Mouse (Mus musculus) ovary, postnatal 36 days (tissue): ENCODE results near the gene Tagln3.

Experiments
- DNase-seq: peaks from one replicate; pipeline ENCODE4 v3.0.0; 2022; ENCODE audit warnings: low spot score, mixed read lengths

The Tagln3 gene

GRCm38 (mm10) chr16:45720022-45720630 lies 4.3 kb downstream of the Tagln3 start:
- no peak for DNase-seq

- DNase-seq: no peak
These were observed 6.1 kb downstream of the Tagln3 start for GRCm38 (mm10) chr16:45718296-45718695.

DNA sequence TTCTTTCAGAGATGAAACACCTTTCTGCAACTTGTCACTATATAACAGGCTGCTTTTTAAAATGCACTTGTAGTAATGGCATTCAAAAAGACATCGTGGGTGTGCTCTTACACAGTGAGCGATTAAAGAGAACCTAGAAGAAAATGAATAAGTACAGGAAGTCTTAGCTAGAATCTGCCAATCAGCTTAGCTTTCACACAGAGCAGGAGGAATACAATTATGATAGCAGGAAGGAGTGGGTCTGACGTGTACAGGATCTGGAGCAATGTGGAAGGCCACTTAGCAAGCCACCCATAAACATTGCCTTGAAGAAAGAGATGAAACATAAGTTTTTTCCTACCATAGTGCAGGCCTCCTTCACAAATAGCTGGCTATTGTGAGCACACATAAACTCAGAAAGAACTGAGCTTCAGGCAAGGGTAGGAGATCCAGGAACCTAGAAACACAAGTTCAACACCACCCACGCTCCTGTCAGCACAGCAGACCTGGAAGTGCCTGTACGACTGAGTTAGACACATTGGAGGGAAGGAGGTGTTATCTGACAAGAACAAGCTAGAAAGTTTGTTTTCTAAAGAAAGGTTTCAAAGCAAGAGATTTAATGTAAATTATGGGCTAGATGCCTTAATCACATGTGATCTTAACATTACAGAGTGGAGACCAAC lies 9.8 kb downstream of the Tagln3 start:
- DNase-seq: no peak

DNA sequence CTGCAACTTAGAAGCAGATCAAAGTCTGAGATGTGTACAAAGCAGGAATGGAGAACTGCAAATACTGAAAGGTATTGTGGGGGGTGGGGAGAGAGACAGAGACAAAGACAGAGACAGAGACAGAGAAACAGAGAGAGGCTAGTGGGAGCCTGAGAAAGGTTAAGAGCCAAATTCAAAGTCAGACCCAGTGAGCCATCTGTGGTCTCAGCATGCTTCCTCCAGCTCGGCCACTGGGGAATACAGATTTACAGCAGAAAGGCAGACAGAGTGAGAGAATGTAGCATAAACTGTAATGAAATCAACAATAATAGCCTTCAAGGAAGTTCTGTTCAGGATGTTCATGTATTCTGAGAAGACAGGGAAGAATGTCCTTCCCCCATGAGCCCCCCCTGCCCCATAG lies 10.5 kb downstream of the Tagln3 start:
- no peak for DNase-seq

- DNase-seq: no peak
These were observed 11.1 kb downstream of the Tagln3 start for GRCm38 (mm10) chr16:45713261-45713660.

GRCm38 (mm10) chr16:45711263-45711662 lies 13.1 kb downstream of the Tagln3 start:
- no peak for DNase-seq

GRCm38 (mm10) chr16:45699301-45699700 lies 25.1 kb downstream of the Tagln3 start:
- DNase-seq: no peak

GRCm38 (mm10) chr16:45697996-45698395 lies 26.4 kb downstream of the Tagln3 start:
- DNase-seq: no peak

DNA sequence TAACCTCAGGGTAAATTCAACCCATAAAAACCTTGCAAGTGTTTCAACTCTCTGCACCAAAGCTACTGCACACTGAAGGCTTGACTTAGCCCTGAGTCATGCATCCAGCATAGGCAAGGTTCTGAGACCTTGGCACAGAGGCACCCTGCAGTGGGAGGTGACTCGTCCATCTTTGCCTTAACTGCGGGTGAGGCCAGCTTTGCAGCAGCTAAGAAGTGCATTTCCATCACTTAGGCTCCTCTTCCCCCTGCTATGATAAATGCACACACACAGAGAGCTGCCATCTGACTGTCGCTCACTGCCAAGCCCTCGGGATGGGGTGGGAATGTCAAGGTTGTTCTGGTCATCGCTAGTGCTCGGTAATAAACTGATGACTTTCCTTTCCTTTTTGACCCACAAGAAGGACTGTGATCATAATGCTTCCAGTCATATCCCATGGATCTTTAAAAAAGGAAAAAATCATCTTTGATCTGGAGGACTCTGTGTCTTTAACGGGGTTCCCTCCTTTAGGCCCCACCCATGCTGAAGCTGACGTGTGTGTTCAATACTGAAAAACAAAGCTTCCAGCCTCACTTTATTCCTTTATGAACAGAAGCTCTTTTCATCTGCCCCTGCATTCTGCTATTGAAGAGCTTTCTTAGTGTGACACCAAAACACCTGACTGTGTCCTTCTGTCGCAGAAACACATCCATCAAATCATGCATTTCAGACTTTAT lies 28.8 kb downstream of the Tagln3 start:
- no peak for DNase-seq

- no peak for DNase-seq
These were observed 30.9 kb downstream of the Tagln3 start, which contains the start of gene Tmprss7 for GRCm38 (mm10) chr16:45693558-45693957. Gene Tmprss7, minus strand, starts transcription at chr16:45693658.

DNA sequence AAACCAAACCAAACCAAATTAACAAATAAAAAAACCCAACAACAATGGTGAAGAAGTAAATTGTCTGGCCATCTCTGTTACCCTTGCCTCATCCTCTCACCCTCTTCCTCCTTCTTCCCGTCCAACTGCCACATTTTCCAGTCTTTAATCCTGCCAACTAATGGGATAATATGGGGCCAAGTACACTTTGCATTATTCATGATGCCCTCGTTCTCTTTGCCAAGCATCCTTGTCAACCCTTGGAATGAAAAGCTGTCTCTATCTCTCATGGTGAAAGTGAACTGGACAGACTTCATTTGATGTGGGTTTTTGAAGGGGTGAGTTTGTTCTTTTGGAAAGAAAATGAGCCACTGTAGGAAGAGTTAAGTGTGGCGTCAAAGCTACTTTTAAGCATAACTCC lies 31.6 kb downstream of the Tagln3 start:
- DNase-seq: no peak

GRCm38 (mm10) chr16:45690178-45690577 lies 34.2 kb downstream of the Tagln3 start:
- no peak for DNase-seq

DNA sequence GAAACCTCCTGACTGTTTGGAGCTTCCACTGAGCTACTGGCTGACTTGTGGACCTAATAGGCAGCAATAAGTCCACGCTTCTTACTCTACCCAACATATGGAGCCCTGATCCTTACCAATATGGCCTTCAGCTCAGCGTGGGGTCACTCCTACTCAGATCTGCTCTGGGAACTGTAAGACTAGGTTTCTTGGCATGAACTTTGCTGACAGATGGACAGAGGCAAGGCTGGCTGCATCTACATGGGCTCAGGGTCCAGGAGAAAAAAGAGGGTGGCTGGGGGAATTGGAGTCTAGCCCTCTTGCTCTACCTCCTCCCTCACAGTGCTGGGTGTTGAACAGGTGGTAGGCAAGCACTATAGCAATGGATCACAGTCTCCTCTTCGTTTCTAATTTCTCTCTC lies 37.6 kb downstream of the Tagln3 start:
- no peak for DNase-seq

DNA sequence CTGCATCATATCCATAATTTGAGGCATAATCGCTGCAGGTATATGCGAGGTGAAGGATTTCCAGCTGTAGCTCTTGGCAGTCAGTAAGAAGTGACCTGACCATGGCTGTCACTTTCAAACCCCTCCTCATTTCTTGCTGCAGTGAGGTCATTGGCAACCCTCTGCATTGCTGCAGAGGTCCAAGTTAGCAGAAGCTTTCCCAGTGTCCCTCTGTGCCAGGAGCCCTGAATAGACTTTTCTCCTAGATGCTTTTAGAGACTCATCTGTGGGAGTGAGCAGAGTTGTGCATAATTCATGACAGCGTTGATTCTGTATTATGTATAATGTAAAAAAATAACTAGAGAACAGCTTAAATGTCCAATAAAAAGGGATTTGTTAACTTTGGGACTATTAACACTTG lies 39.1 kb downstream of the Tagln3 start:
- no peak for DNase-seq

GRCm38 (mm10) chr16:45684815-45685214 lies 39.6 kb downstream of the Tagln3 start:
- DNase-seq: peak; percentile 45

DNA sequence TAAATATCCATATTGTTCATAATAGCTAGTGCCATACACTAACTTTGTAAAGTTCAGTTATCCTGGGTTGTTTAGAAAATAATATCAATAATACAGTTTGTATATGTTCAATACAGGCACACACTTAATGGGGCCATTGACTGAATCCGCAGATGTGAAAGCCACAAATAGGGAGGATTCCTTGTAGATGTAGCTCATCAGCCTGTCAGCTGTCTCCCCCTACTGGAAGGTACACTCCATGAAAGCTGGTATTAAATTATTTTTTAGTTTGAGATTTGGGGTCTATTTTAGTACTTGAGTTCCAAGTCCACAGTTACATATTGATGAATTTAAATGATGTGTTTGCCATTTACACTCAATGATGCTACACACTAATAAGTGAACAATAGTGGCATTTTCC lies 47.9 kb downstream of the Tagln3 start:
- no peak for DNase-seq

DNA sequence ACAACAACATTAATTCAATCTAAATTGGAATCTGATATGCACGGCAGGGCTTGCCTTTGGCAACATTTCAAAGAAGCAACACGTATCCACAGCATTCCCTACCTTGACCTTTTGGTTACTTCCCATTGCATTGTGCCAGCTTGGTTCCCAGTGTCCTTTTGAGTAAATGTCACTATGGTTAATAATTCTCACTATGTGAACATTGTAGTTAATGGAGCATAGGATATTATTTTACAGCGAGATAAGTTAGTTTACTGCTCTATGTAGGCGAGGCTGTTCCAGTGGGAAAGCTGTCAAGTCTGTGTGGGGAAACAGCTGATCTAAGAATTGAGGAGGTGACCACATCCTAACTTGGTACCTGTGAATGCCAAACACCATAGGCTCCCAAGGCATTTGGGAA lies 54.4 kb downstream of the Tagln3 start:
- no peak for DNase-seq

DNA sequence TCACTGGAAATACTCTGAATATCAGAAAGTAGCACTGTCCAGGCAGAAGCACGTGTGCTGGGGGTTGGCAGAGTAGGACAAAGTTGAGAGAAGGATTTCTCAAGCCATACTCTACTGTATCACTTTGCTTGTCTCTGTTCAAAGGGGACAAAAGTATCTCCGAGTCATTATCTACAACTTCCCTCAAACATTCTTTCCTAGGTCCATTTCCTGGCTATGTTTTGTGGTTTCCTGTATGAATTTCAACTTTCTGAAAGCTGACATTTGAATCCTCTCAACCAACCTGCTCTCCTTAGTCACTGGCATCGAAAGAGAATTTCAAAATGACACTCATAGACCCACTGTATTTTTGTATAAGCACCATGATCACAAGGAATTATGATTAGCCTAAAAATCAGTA lies 56.2 kb downstream of the Tagln3 start:
- DNase-seq: no peak

- no peak for DNase-seq
These were observed 58.3 kb downstream of the Tagln3 start for GRCm38 (mm10) chr16:45666136-45666535.

DNA sequence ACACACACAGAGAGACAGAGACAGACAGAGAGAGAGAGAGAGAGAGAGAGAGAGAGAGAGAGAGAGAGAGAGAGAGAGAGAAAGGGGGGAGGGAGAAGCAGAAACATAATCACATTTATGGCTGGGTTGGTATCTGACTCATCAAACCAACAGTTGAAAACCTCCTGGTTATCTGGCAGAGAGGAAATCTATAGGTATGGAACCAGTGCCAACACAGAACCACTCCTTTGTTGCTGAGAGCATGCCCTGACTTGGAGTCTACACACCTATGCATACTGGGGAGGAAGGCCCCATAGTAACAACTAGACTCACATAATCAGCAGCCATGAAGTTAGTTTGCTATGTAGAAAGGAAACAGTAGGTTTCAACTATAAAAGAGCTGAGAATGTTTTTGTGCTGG lies 62.0 kb downstream of the Tagln3 start:
- DNase-seq: no peak
